Mouse (Mus musculus) midbrain, postnatal 0 days (tissue): ENCODE data around the gene Ipcef1. TPM values are rescaled to one million over a fixed set of nuclear protein-coding genes. Genes with fewer than 3 reads are reported as not detected.

Source experiments
- ATAC-seq: fragments of 200-750 bp; cut with Nextera tagmentation; 2 replicates; pipeline ENCODE4 v1.8.0; 2017; ENCODE audit warnings: moderate number of reproducible peaks, mild to moderate bottlenecking, moderate TSS enrichment, moderate library complexity; ENCODE audit not compliant: low FRiP score
- DNase-seq: peaks from one replicate; pipeline ENCODE4 v3.0.0-alpha.2; 2015; ENCODE audit warnings: low spot score
- H3K27ac ChIP-seq: fragments of 300-500 bp; sonication (generic); 2 replicates; pipeline ENCODE4 v1.5.1; 2014; ENCODE audit warnings: low read depth, mild to moderate bottlenecking, low read length, mixed read lengths
- H3K27me3 ChIP-seq: fragments of 300-500 bp; sonication (generic); 2 replicates; pipeline ENCODE4 v1.6.1; 2014; ENCODE audit warnings: low read length, control low read depth, mixed read lengths; ENCODE audit not compliant: insufficient read depth
- H3K36me3 ChIP-seq: fragments of 300-500 bp; sonication (generic); 2 replicates; pipeline ENCODE4 v1.6.1; 2014; ENCODE audit warnings: low read length, control low read depth, mixed read lengths; ENCODE audit not compliant: insufficient read depth
- H3K4me1 ChIP-seq: fragments of 300-500 bp; sonication (generic); 2 replicates; pipeline ENCODE4 v1.6.1; 2014; ENCODE audit warnings: mild to moderate bottlenecking, control low read depth, antibody characterized with exemption, low read length, mixed read lengths; ENCODE audit not compliant: insufficient read depth
- H3K4me2 ChIP-seq: fragments of 300-500 bp; sonication (generic); 2 replicates; pipeline ENCODE4 v1.6.1; 2014; ENCODE audit warnings: low read depth, mild to moderate bottlenecking, low read length, mixed read lengths; ENCODE audit not compliant: poor library complexity, severe bottlenecking
- H3K4me3 ChIP-seq: fragments of 300-500 bp; sonication (generic); 2 replicates; pipeline ENCODE4 v1.5.1; 2014; ENCODE audit warnings: low read depth, mild to moderate bottlenecking, low read length, moderate library complexity
- H3K9ac ChIP-seq: fragments of 300-500 bp; sonication (generic); replicated peaks from 2 replicates; pipeline ENCODE4 v1.6.1; 2014; ENCODE audit warnings: mild to moderate bottlenecking, low read length, moderate library complexity, mixed read lengths; ENCODE audit not compliant: poor library complexity, severe bottlenecking
- H3K9me3 ChIP-seq: fragments of 300-500 bp; sonication (generic); 2 replicates; pipeline ENCODE4 v1.6.1; 2016; ENCODE audit warnings: low read length, control low read depth
- CTCF ChIP-seq: IDR thresholded peaks from 2 replicates; pipeline ENCODE4 v1.5.1; 2016; ENCODE audit warnings: antibody characterized with exemption, mild to moderate bottlenecking
- WGBS: fragments of 180-500 bp; shearing (Covaris S2); extraction: QIAGEN DNeasy Blood & Tissue Kit; methylation state at CpG from one replicate; pipeline ENCODE4 v1.1.7; 2014; 5-methylcytosine and 5-hydroxymethylcytosine counted together
- polyA plus RNA-seq: library from polyadenylated mRNA; unstranded; fragments of >200 nt; fragmentation: Nextera tagmentation; extraction: Ambion mirVana; gene quantifications from 2 replicates; pipeline ENCODE4 v1.2.1, GENCODE M21; 2015
- total RNA-seq: library from RNA; depleted of rRNA; stranded (reverse); fragments of >200 nt; gene quantifications from 2 replicates; pipeline ENCODE4 v1.2.3, GENCODE M21; 2014

Ipcef1 gene
- total and polyA plus RNA-seq, 2 experiments from 2014 or later, result 1.8 to 6.1 TPM

DNA sequence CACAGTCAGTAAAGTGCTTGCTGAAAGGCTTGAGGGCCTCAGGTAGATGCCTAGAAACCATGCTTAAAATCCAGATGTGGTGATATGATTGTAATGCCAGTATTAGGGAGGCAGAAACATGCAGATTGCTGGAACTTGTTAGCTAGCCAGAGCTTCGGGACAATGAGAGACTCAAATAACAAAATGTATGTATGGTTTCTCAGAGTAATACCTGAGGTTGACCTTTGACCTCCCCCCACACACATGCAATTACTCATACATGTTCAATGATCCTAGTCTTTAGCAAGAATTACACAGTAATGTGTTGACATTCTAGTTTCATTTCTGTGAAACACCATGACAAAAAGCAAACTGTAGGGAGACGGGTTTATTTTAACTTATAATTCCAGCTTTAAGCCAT lies 68.8 kb downstream of the Ipcef1 start:
- ATAC-seq (no peak), DNase-seq (no peak)
- Histone ChIP-seq H3K27ac (no peak overlapping the region), H3K9ac (no peak overlapping the region), H3K9me3 (no peaks in the 10 kb centered on the region), H3K27me3 (no peaks in the 10 kb centered on the region), H3K4me1 (no peaks in the 10 kb centered on the region), H3K4me3 (no peak overlapping the region), H3K4me2 (no peak overlapping the region), H3K36me3 (no peaks in the 10 kb centered on the region)
- TF ChIP-seq CTCF, result no peak
- WGBS, result 97% methylated on average over 2 of the region's 2 CpGs

DNA sequence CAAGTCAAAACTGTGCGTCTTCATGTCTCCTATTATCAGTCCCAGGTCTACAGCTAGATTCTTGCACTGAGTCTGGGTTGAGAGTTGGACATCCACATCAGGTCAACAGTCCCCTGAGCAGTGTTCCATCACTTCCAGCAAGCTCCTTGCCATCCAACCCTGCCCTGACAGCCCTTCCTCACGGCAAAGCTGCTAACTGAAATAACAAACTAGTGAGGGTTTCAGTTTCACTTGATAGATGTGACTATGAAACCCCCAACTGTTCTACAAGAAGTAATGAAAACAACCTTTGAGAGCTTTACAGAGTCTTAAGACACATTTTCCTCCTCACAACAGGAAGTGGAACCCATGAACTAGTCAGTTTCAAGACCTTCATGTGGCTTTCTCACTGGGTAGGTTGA lies 69.5 kb downstream of the Ipcef1 start:
- Histone ChIP-seq H3K4me3 (no peak overlapping the region), H3K4me1 (no peaks in the 10 kb centered on the region), H3K4me2 (no peak overlapping the region), H3K36me3 (no peaks in the 10 kb centered on the region), H3K27ac (no peak overlapping the region), H3K27me3 (no peaks in the 10 kb centered on the region), H3K9ac (no peak overlapping the region), H3K9me3 (no peaks in the 10 kb centered on the region)
- no peak for TF ChIP-seq CTCF
- ATAC-seq, result no peak
- no peak for DNase-seq
- 84% methylated on average over 2 of the region's 2 CpGs for WGBS

DNA sequence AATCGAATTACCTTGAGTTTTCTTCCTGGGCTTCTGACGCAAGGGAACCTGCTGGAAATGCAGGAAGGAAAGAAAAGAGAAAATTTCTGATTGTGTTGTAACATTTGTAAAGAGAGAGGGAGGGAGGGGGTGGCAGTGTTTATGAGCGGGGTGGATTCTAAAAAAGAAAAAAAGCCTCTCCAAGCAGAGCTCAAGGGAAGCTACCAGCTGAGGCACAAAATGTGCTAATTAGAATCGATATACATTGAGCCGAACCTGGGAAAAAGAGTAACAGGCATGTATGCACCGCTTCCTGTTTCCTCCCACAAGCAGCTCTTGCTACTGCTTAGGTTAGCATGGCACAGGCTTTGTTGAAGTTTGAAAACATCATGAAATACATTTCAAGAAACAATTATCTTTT lies 72.0 kb downstream of the Ipcef1 start:
- 0 out of 2 replicates have a peak overlapping the region, but pooled peaks have one; percentile 12 for H3K27ac ChIP-seq
- H3K4me3 ChIP-seq, result peak overlapping the region; percentile 35
- TF ChIP-seq CTCF, result no peak
- no peaks in the 10 kb centered on the region for H3K27me3 ChIP-seq
- DNase-seq, result peak; percentile 26
- no peaks in the 10 kb centered on the region for H3K4me1 ChIP-seq
- peak overlapping the region; percentile 46 for H3K9ac ChIP-seq
- no peaks in the 10 kb centered on the region for H3K9me3 ChIP-seq
- no peak for ATAC-seq
- WGBS, result 14% methylated on average over 6 of the region's 6 CpGs
- H3K36me3 ChIP-seq, result no peaks in the 10 kb centered on the region
- peak overlapping the region; percentile 47 for H3K4me2 ChIP-seq

DNA sequence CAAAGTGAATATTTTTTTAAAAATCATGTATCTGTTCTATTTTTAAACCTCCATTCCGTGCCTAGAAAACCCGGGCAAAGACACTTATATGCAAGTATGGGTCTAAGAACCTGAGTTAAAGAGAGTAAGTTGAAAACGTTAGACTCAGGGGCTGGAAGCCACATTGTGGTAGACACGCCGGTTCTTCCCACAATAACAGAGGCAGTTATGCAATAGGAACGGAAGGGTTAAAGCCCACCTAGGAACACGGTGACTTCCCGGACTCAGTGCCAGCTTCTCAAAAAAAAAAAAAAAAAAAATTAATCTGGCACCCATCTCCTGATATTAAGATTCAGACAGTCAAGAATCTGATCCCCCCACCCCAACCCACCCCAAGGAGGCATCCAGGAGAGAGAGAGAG lies 72.5 kb downstream of the Ipcef1 start:
- 32% methylated on average over 8 of the region's 8 CpGs for WGBS
- Histone ChIP-seq H3K36me3 (no peaks in the 10 kb centered on the region), H3K4me2 (peak overlapping the region; percentile 47), H3K4me1 (no peaks in the 10 kb centered on the region), H3K4me3 (peak overlapping the region; percentile 35), H3K27me3 (no peaks in the 10 kb centered on the region), H3K9me3 (no peaks in the 10 kb centered on the region), H3K27ac (0 out of 2 replicates have a peak overlapping the region, but pooled peaks have one; percentile 12), H3K9ac (peak overlapping the region; percentile 46)
- DNase-seq, result peak; percentile 24
- no peak for TF ChIP-seq CTCF
- ATAC-seq, result no peak

DNA sequence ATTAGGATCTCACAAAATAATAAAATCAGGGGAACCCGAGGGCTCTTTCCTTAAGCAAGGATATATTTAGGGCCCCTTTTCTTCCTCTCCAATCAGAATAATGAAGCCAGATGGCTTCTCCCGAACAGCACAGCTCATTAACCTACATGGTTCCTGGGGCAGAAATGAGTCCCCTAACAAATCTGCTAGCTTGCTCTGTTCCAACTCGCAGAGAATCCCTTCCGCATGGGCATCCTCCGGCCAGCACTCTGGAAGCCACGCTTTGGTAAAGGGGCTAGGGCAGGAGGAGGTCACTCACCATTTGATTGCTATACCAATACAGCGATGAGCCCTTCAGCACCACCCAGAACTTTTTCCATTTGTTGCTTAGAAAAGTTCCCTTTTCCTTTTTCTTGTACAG lies 73.1 kb downstream of the Ipcef1 start:
- H3K9ac ChIP-seq, result no peak overlapping the region

DNA sequence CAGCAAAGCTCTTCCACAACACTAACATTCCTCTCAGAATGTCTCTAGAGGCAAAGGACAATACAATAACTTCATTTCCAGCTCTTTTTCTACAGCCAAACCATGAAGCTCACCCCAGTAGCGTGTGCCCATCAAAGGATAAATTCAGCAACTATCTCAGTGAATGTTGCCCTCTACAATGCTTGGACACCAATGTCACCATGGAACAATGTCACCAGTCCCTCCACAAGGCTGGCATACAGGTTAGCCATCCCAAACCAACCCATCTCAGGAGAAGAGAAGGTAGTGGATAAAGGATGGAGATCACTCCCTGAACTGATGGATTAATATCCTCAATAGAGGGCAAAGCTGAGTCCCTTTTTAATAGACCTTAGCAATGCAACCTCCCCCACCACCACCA lies 73.5 kb downstream of the Ipcef1 start:
- WGBS, result 100% methylated on average over 1 of the region's 1 CpGs
- H3K9me3 ChIP-seq, result no peaks in the 10 kb centered on the region
- no peak overlapping the region for H3K9ac ChIP-seq
- H3K27me3 ChIP-seq, result no peaks in the 10 kb centered on the region
- ATAC-seq (no peak), DNase-seq (no peak)
- H3K36me3 ChIP-seq, result no peaks in the 10 kb centered on the region
- TF ChIP-seq CTCF, result no peak
- no peak overlapping the region for H3K4me3 ChIP-seq
- H3K27ac ChIP-seq, result no peak overlapping the region
- H3K4me2 ChIP-seq, result no peak overlapping the region
- no peaks in the 10 kb centered on the region for H3K4me1 ChIP-seq

More for the DNA sequence above, 73.1 kb downstream of the Ipcef1 start:
- 64% methylated on average over 7 of the region's 7 CpGs for WGBS
- peak overlapping the region; percentile 47 for H3K4me2 ChIP-seq
- H3K27me3 ChIP-seq, result no peaks in the 10 kb centered on the region
- no peaks in the 10 kb centered on the region for H3K9me3 ChIP-seq
- peak; percentile 40 for DNase-seq
- no peak overlapping the region for H3K27ac ChIP-seq
- ATAC-seq, result no peak
- H3K4me1 ChIP-seq, result no peaks in the 10 kb centered on the region
- no peaks in the 10 kb centered on the region for H3K36me3 ChIP-seq
- no peak for TF ChIP-seq CTCF
- H3K4me3 ChIP-seq, result peak overlapping the region; percentile 35; the same call in 1 of the 2 replicates
